Mouse (Mus musculus): ENCODE measurements around the gene Adgrv1.

DNA sequence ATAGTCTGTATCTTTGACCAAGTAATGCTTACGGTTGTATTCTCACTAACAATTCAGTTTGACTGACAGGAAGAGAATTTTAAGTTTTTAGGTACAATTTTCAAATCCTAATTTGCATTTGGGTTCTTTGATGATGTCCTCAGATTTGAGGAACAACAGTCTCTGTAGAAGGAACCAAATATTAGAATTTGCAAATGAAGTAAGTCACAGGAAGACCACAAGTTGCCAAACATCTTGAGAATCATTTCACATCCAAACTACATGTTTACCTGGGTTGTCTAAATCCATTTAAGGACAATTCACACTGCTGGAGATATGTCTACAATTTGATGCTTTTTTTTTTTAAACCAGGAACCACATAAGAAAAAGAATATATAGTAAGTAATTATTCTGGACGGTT lies 391.8 kb downstream of the Adgrv1 start:
- TF ChIP-seq POLR2A (IDR thresholded peaks at IDR 0.05; ENCODE audit: low read depth, low read length) (no peak), CTCF (IDR thresholded peaks at IDR 0.05; ENCODE audit: borderline replicate concordance, insufficient read depth, low read length) (no peak)

Data from embryonic fibroblast, embryonic 13.5 days (primary cell).